Comparison of ENCODE assay signal across 18 mouse cellular contexts in genomic region chr4:89257768-89258167, GRCm38 (mm10). TPM values are rescaled to one million over a fixed set of nuclear protein-coding genes. Genes with fewer than 3 reads are reported as not detected.
"Had no signal": no experiment of that assay in that cellular context is flagged by ENCODE, and none has a peak within 500 bp of the region (broad histone marks: within the 10 kb centered on the region; RNA-seq: fewer than 3 reads in every experiment).

No protein-coding gene starts in this region.

- H3K27ac ChIP-seq: kidney, postnatal 0 days; limb, embryonic 12.5 days; liver, embryonic 13.5 days; midbrain, embryonic 13.5 days; neural tube, embryonic 15.5 days had no signal

- H3K9me3 ChIP-seq: limb, embryonic 12.5 days; liver, embryonic 13.5 days; midbrain, embryonic 13.5 days; neural tube, embryonic 15.5 days had no signal

- DNase-seq: kidney, postnatal 36 days; layer of hippocampus, adult 9-11 months; layer of hippocampus, postnatal 36 days; liver; liver, embryonic 13.5 days; liver, postnatal 0 days; right cerebral cortex, adult 18-20 months; right cerebral cortex, postnatal 25 days; thymus, adult 18-20 months; thymus, postnatal 14 days had no signal

- ATAC-seq: liver, postnatal 0 days; midbrain, embryonic 13.5 days had no signal

- H3K4me3 ChIP-seq: limb, embryonic 12.5 days; liver, embryonic 13.5 days; midbrain, embryonic 13.5 days; neural tube, embryonic 15.5 days had no signal

- H3K4me2 ChIP-seq: limb, embryonic 12.5 days; liver, embryonic 13.5 days; midbrain, embryonic 13.5 days; neural tube, embryonic 15.5 days had no signal

- H3K27me3 ChIP-seq: liver, embryonic 13.5 days; midbrain, embryonic 13.5 days; neural tube, embryonic 15.5 days had no signal

- H3K36me3 ChIP-seq: limb, embryonic 12.5 days; liver, embryonic 13.5 days; midbrain, embryonic 13.5 days; neural tube, embryonic 15.5 days had no signal

- H3K9ac ChIP-seq: limb, embryonic 12.5 days; liver, embryonic 13.5 days; liver, postnatal 0 days; midbrain, embryonic 13.5 days; neural tube, embryonic 15.5 days had no signal

- H3K4me1 ChIP-seq: limb, embryonic 12.5 days; liver, embryonic 13.5 days; midbrain, embryonic 13.5 days; neural tube, embryonic 15.5 days had no signal

RNA-seq across cellular contexts. Expression of gene Cdkn2a, which starts 36.7 kb away (rescaled TPM):
- total RNA-seq: layer of hippocampus, postnatal 36 days; midbrain, postnatal 0 days had no signal
- polyA plus RNA-seq: kidney, postnatal 0 days; limb, embryonic 12.5 days; liver, embryonic 13.5 days; liver, postnatal 0 days; lung, embryonic 16.5 days; midbrain, embryonic 13.5 days; midbrain, postnatal 0 days; neural tube, embryonic 11.5 days; neural tube, embryonic 15.5 days; stomach, embryonic 16.5 days had no signal

RNA-seq across cellular contexts. Expression of gene Cdkn2b, which starts 53.1 kb away (rescaled TPM):
- polyA plus RNA-seq: liver, postnatal 0 days had no signal
